18 mouse cellular contexts compared by ENCODE assay signal in genomic region chr16:9725578-9726113, GRCm38 (mm10).
DNase-seq lines count a peak whose midpoint lies in the region; ATAC-seq lines count a peak whose summit lies in the region.
"Had no signal": no experiment of that assay in that cellular context is flagged by ENCODE, and none has a peak within 500 bp of the region (broad histone marks: within the 10 kb centered on the region; RNA-seq: fewer than 3 reads in every experiment).

No protein-coding gene starts in this region.

- DNase-seq in frontal cortex, postnatal 25 days (ENCODE audit: low spot score in 2 of 2) = no peak
- peak; percentile 28 for DNase-seq in retina, postnatal 1 day
- DNase-seq in retina, embryonic 14.5 days (ENCODE audit: low spot score) = no peak
- peak; percentile 27 for DNase-seq in cerebellum, adult 8-10 months
- DNase-seq in cerebellum, postnatal 25 days = peak; percentile 41 to 43
- no peak for DNase-seq in urinary bladder, adult 18-20 months (ENCODE audit: low spot score in 2 of 2)
- no peak for DNase-seq in urinary bladder, adult 2 months (ENCODE audit: low spot score)
- DNase-seq: adrenal gland, adult 8-10 months; embryo, embryonic 11 days; gastrocnemius, adult 2 months; heart, adult 2 months; kidney, adult 8-10 months; kidney, postnatal 4 days; thymus, adult 2 months; thymus, postnatal 36 days had no signal

- ATAC-seq in frontal cortex, adult (ENCODE audit: low TSS enrichment) = peak; percentile 74
- ATAC-seq: forebrain, embryonic 14.5 days; intestine, embryonic 16.5 days had no signal

Comparison
In these comparisons a context has a peak if more than half of its experiments do, and no peak if none do; other contexts are left out.
1. DNase-seq: peak in retina, postnatal 1 day (single experiment), cerebellum, adult 8-10 months (single experiment) and cerebellum, postnatal 25 days (2 of 2); none in frontal cortex, postnatal 25 days (0 of 2), retina, embryonic 14.5 days (single experiment), urinary bladder, adult 18-20 months (0 of 2) and urinary bladder, adult 2 months (single experiment).